Mouse (Mus musculus) liver, adult 2 months (tissue): ENCODE measurements at regions not wholly inside any gene's neighbourhood (a gene's known extent, or its start where the extent isn't known, plus 50 kb on each side); places are given as distances from the start of the nearest gene placed in this dataset.

Experiments
- DNase-seq: peaks from one replicate; pipeline ENCODE4 v3.0.0-alpha.2; 2011; ENCODE audit warnings: low read depth, low spot score; ENCODE audit errors: extremely low read depth
- H3K27ac ChIP-seq: fragments of 200-500 bp; replicated peaks from 2 replicates; pipeline ENCODE4 v1.5.1; 2012; ENCODE audit warnings: low read depth, mild to moderate bottlenecking, control low read depth, inconsistent platforms, low read length; ENCODE audit not compliant: insufficient read depth
- H3K27me3 ChIP-seq: fragments of 200-500 bp; 2 replicates; pipeline ENCODE4 v1.6.1; 2012; ENCODE audit warnings: mild to moderate bottlenecking, moderate library complexity, low read length, inconsistent platforms; ENCODE audit not compliant: control insufficient read depth, insufficient read depth
- H3K36me3 ChIP-seq: fragments of 200-500 bp; 2 replicates; pipeline ENCODE4 v1.6.1; 2012; ENCODE audit warnings: low read length, inconsistent platforms; ENCODE audit not compliant: control insufficient read depth, insufficient read depth
- H3K4me1 ChIP-seq: fragments of 200-500 bp; 2 replicates; pipeline ENCODE4 v1.6.1; 2011; ENCODE audit warnings: low read length; ENCODE audit not compliant: control insufficient read depth, insufficient read depth
- H3K4me3 ChIP-seq: fragments of 200-500 bp; 2 replicates; pipeline ENCODE4 v1.5.1; 2011; ENCODE audit warnings: low read depth, mild to moderate bottlenecking, control low read depth, low read length, moderate library complexity; ENCODE audit not compliant: insufficient read depth
- H3K79me2 ChIP-seq: fragments of 200-500 bp; 2 replicates; pipeline ENCODE4 v1.6.1; 2012; ENCODE audit warnings: inconsistent platforms, mild to moderate bottlenecking, low read length, moderate library complexity; ENCODE audit not compliant: control insufficient read depth, insufficient read depth
- H3K9ac ChIP-seq: fragments of 200-500 bp; 2 replicates; pipeline ENCODE4 v1.6.1; 2012; ENCODE audit warnings: low read depth, mild to moderate bottlenecking, control low read depth, inconsistent platforms, low read length
- CTCF ChIP-seq: fragments of 200-500 bp; IDR thresholded peaks from 2 replicates; pipeline ENCODE4 v1.5.1; 2011; ENCODE audit warnings: low read depth, low read length, control low read depth
- POLR2A ChIP-seq: fragments of 200-500 bp; IDR thresholded peaks from 2 replicates; pipeline ENCODE4 v1.6.1; 2011; ENCODE audit warnings: low read length, control low read depth; ENCODE audit not compliant: insufficient read depth; ENCODE audit errors: extremely low read depth
- WGBS: fragments of 180-500 bp; shearing (Covaris S2); methylation state at CpG from one replicate; pipeline ENCODE4 v1.1.7; 2018; 5-methylcytosine and 5-hydroxymethylcytosine counted together

DNA sequence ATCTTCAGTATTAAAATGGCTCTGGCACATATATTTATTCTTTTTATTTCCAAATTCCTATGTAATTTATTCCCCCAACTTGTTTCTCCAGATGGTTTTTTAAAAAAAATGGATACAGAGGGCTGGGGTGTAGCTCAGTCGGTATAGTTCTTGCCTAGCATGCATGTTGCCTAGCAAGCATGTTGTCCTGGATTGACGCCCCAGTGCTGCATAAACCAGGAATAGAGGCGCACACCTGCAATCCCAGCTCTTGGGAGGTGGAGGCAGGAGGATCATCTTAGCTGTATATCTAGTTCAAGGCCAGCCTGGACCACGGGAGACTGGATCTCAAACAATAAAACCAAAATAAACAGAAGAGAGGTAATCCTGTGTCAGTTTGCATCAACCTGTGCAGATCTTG is 183.5 kb upstream of the Jmjd1c start:
- Histone ChIP-seq H3K79me2 (no peaks in the 10 kb centered on the region), H3K4me1 (peaks cover 23% of the 10 kb centered on the region), H3K9ac (no peak overlapping the region), H3K27ac (no peak overlapping the region; the same call in 1 of the 2 replicates), H3K4me3 (no peak overlapping the region), H3K36me3 (no peaks in the 10 kb centered on the region), H3K27me3 (no peaks in the 10 kb centered on the region)
- DNase-seq = no peak
- 74% methylated on average over 4 of the region's 4 CpGs for WGBS
- TF ChIP-seq CTCF (no peak), POLR2A (no peak)

DNA sequence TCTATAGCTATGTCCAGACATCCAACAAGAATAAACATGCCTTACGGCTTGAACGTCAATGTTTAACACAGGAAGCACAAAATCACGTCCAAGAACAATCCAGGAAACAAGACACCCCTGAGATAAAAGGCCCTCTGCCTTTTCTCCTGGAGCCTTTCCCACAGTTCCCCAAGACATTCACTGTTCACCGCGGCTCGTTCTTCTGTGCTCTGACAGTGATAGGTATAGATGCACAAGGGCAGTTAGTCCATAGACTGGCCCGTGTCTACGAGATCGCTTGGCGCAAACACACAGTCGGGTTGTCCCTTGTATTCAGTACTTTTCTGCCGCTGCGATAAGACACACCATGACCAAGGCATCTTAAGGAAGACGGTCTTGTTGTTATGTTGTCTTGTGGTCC is 182.7 kb upstream of the Jmjd1c start:
- Histone ChIP-seq H3K27ac (no peak overlapping the region), H3K4me3 (no peak overlapping the region), H3K4me1 (peaks cover 23% of the 10 kb centered on the region), H3K27me3 (no peaks in the 10 kb centered on the region), H3K36me3 (no peaks in the 10 kb centered on the region), H3K9ac (no peak overlapping the region), H3K79me2 (no peaks in the 10 kb centered on the region)
- 65% methylated on average over 14 of the region's 14 CpGs for WGBS
- no peak for TF ChIP-seq CTCF
- no peak for TF ChIP-seq POLR2A
- no peak for DNase-seq

DNA sequence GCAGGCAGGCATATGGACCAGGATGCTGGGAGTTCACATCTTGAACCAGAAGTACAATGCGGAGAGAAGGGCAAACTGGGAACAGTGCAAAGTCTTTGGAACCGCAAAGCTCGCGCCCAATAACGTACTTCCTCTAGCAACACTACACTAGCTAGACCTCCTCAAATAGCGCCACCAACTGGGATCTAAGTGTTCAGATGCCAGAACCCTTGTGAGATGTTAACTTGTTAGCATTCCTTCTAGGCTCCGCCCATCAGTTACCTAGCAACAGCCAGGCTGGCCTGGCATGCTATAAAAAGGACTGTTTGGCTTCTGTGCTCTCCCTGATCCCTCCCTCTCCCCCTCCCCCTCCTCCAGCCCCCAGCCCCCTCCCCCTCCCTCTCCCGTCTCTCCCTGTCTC is 182.3 kb upstream of the Jmjd1c start:
- Histone ChIP-seq H3K4me1 (peaks cover 23% of the 10 kb centered on the region), H3K4me3 (no peak overlapping the region), H3K9ac (no peak overlapping the region), H3K27ac (no peak overlapping the region), H3K79me2 (no peaks in the 10 kb centered on the region), H3K27me3 (no peaks in the 10 kb centered on the region), H3K36me3 (no peaks in the 10 kb centered on the region)
- TF ChIP-seq POLR2A = no peak
- WGBS = 74% methylated on average over 7 of the region's 8 CpGs
- no peak for DNase-seq

DNA sequence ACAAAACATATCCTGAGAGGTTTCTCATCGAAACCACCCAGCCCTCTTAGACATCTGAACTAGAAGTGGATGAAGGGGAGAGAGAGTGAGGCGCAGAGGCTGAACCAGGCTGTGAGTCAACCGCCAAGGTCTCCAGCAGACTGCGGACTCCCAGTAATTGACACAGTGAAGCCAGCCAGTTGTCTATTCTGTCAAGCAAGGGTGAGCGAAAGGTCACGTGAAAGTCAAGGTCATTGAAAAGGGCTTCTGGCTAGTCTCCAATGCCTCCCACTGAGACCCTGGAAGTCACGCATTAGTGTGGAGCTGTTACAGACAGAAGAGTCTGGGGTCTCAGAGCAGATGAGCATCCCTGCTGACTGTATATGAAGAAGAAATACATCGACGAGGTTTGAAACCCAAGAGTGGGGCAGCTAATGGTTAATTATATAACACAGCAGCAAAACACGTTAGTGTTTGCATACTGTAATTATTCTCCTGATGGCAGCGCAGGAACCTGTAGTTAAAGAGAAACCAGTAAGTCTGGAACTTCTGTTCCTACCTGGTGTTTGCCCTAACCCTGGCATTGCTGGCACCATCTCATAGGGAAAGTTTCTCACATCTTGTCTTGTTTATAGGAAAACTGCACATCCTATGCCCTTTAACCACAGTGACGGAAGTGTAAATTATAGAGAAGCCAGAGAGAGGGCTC is 181.5 kb upstream of the Jmjd1c start:
- Histone ChIP-seq H3K9ac (no peak overlapping the region), H3K36me3 (no peaks in the 10 kb centered on the region), H3K27me3 (no peaks in the 10 kb centered on the region), H3K4me3 (no peak overlapping the region), H3K79me2 (no peaks in the 10 kb centered on the region), H3K27ac (no peak overlapping the region), H3K4me1 (peaks cover 21% of the 10 kb centered on the region)
- DNase-seq = no peak
- TF ChIP-seq POLR2A (no peak), CTCF (no peak)
- WGBS = 28% methylated on average over 12 of the region's 12 CpGs

DNA sequence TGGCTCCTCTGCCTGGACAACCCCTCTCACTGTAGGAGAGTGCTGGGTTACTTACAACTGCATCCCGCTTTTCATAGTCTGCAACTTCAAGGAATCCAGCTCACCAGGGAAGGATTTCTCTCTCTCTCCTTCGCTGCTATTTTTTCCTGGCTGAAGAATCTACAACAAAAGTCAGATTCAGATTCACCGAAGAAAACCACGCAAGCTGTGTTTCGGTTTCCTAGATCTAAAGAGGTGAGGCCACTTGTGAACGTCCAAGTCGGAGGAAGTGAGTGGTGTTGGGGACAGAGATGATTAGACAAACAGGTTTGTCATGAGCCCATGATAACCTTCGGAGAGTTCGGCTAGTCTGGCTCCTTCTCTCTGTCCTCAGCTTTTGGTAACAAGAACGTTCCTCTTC is 180.1 kb upstream of the Jmjd1c start:
- DNase-seq = no peak
- Histone ChIP-seq H3K36me3 (no peaks in the 10 kb centered on the region), H3K4me1 (peaks cover 22% of the 10 kb centered on the region), H3K79me2 (no peaks in the 10 kb centered on the region), H3K4me3 (no peak overlapping the region), H3K9ac (no peak overlapping the region), H3K27ac (no peak overlapping the region), H3K27me3 (no peaks in the 10 kb centered on the region)
- TF ChIP-seq CTCF = no peak
- TF ChIP-seq POLR2A = no peak
- 94% methylated on average over 10 of the region's 10 CpGs for WGBS

DNA sequence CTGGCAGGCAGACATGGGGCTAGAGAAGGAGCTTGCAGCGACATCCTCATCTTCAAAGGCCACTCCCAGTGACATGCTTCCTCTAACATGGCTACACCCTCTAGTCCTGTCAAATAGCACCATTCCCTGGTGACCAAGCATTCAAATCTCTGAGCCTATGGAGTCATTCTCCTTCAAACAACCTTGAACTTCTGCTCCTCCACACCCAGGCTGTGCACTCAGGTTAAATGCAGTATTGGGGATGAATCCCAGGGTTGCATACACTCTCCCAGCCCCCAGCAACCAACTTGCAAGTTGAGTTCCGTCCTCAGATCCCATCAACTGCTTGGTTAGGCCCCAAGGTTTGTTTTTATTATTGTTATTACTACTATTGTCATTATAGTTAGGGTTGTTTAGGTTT is 178.2 kb upstream of the Jmjd1c start:
- Histone ChIP-seq H3K27me3 (no peaks in the 10 kb centered on the region), H3K36me3 (no peaks in the 10 kb centered on the region), H3K4me1 (peaks cover 25% of the 10 kb centered on the region), H3K4me3 (no peak overlapping the region), H3K79me2 (no peaks in the 10 kb centered on the region), H3K9ac (no peak overlapping the region), H3K27ac (no peak overlapping the region)
- TF ChIP-seq POLR2A (no peak), CTCF (no peak)
- 97% methylated on average over 2 of the region's 2 CpGs for WGBS
- DNase-seq = no peak
